Mouse (Mus musculus) forebrain, embryonic 14.5 days (tissue): ENCODE data around the gene Krtcap2. TPM values are rescaled to one million over a fixed set of nuclear protein-coding genes. Genes with fewer than 3 reads are reported as not detected.

Experiments used
- microRNA counts: library from miRNA; unstranded; fragments of <30 nt; microRNA quantifications from one replicate; lab custom pipeline; 2016
- microRNA-seq: library from miRNA; unstranded; fragments of <30 nt; microRNA quantifications from one replicate; pipeline ENCODE4, GENCODE M21; 2016
- polyA plus RNA-seq: library from polyadenylated mRNA; unstranded; fragments of >200 nt; fragmentation: Nextera tagmentation; extraction: Ambion mirVana; gene quantifications from 2 replicates; pipeline ENCODE4 v1.2.1, GENCODE M21; 2014

Krtcap2 gene
- polyA plus RNA-seq, 1 experiment from 2014 or later = 234 TPM

MicroRNAs within 50 kb of the gene (microRNA counts, 519-probe panel; counts per million panel counts)
- 4,656 counts per million, percentile 64 among the panel's probes with 10 or more counts for microRNA mmu-miR-92b (lab: Ali Mortazavi, UCI)

Small RNAs within 50 kb of the gene (microRNA-seq; reads per million reads assigned to microRNA genes)
- 2,931 reads per million, percentile 88 among the genes with 10 or more reads in this experiment for gene Mir92b

Other genes with a start within 250 kb of the Krtcap2 start
- gene Rusc1, start 152.7 kb upstream of the Krtcap2 start, polyA plus RNA-seq = 49.7 and 65.0 TPM in 2 replicates
- gene Gm43738, start 144.9 kb upstream of the Krtcap2 start, polyA plus RNA-seq = not detected in 2 replicates
- gene Fdps, start 144.0 kb upstream of the Krtcap2 start, polyA plus RNA-seq = 337 and 389 TPM in 2 replicates
- gene Pklr, start 109.8 kb upstream of the Krtcap2 start, polyA plus RNA-seq = 0.06 TPM in 1 of 2 replicates, not detected in the other
- 9.4 and 13.0 TPM in 2 replicates for gene Hcn3, start 85.8 kb upstream of the Krtcap2 start, polyA plus RNA-seq
- 17.0 and 17.9 TPM in 2 replicates for gene Clk2, start 81.2 kb upstream of the Krtcap2 start, polyA plus RNA-seq
- 90.5 and 104 TPM in 2 replicates for gene Scamp3, start 68.5 kb upstream of the Krtcap2 start, polyA plus RNA-seq
- gene Fam189b, start 62.8 kb upstream of the Krtcap2 start, polyA plus RNA-seq = 14.7 and 21.7 TPM in 2 replicates
- gene Gba, start 43.0 kb upstream of the Krtcap2 start, polyA plus RNA-seq = 45.6 and 47.9 TPM in 2 replicates
- 49.9 and 57.2 TPM in 2 replicates for gene Thbs3, start 30.8 kb upstream of the Krtcap2 start, polyA plus RNA-seq
- gene Mtx1, start 18.9 kb upstream of the Krtcap2 start, polyA plus RNA-seq = 156 and 182 TPM in 2 replicates
- 1.2 and 1.9 TPM in 2 replicates for gene Muc1, start 16.9 kb upstream of the Krtcap2 start, polyA plus RNA-seq
- 34.0 and 50.3 TPM in 2 replicates for gene Trim46, start 343 bp downstream of the Krtcap2 start, polyA plus RNA-seq
- gene Dpm3, start 13.4 kb downstream of the Krtcap2 start, polyA plus RNA-seq = 91.5 and 112 TPM in 2 replicates
- gene Slc50a1, start 24.6 kb downstream of the Krtcap2 start, polyA plus RNA-seq = 32.4 and 38.4 TPM in 2 replicates
- gene Efna1, start 35.2 kb downstream of the Krtcap2 start, polyA plus RNA-seq = 10.5 and 11.6 TPM in 2 replicates
- 30.1 and 42.0 TPM in 2 replicates for gene Efna3, start 77.0 kb downstream of the Krtcap2 start, polyA plus RNA-seq
- gene Efna4, start 92.1 kb downstream of the Krtcap2 start, polyA plus RNA-seq = 12.3 and 14.6 TPM in 2 replicates
- gene Adam15, start 104.0 kb downstream of the Krtcap2 start, polyA plus RNA-seq = 13.4 and 19.3 TPM in 2 replicates
- 0.08 and 0.15 TPM in 2 replicates for gene Dcst2, start 116.0 kb downstream of the Krtcap2 start, polyA plus RNA-seq
- gene Dcst1, start 119.3 kb downstream of the Krtcap2 start, polyA plus RNA-seq = 0.78 and 0.83 TPM in 2 replicates
- gene Zbtb7b, start 148.8 kb downstream of the Krtcap2 start, polyA plus RNA-seq = 0.28 and 0.41 TPM in 2 replicates
- not detected in 2 replicates for gene Lenep, start 156.8 kb downstream of the Krtcap2 start, polyA plus RNA-seq
- 34.9 and 41.0 TPM in 2 replicates for gene Flad1, start 165.9 kb downstream of the Krtcap2 start, polyA plus RNA-seq
- 200 and 269 TPM in 2 replicates for gene Cks1b, start 172.4 kb downstream of the Krtcap2 start, polyA plus RNA-seq
- gene Shc1, start 172.5 kb downstream of the Krtcap2 start, polyA plus RNA-seq = 9.9 and 11.8 TPM in 2 replicates
- gene Pygo2, start 184.2 kb downstream of the Krtcap2 start, polyA plus RNA-seq = 35.2 and 41.1 TPM in 2 replicates
- 7.7 and 8.3 TPM in 2 replicates for gene Pbxip1, start 190.7 kb downstream of the Krtcap2 start, polyA plus RNA-seq
- 84.4 and 90.2 TPM in 2 replicates for gene Pmvk, start 208.6 kb downstream of the Krtcap2 start, polyA plus RNA-seq